Mouse (Mus musculus) ovary, adult 18-20 months (tissue): ENCODE measurements around the gene Col13a1.

Experiments
- DNase-seq: peaks from one replicate; pipeline ENCODE4 v3.0.0; 2022; ENCODE audit warnings: low spot score, mixed read lengths

Gene Col13a1

DNA sequence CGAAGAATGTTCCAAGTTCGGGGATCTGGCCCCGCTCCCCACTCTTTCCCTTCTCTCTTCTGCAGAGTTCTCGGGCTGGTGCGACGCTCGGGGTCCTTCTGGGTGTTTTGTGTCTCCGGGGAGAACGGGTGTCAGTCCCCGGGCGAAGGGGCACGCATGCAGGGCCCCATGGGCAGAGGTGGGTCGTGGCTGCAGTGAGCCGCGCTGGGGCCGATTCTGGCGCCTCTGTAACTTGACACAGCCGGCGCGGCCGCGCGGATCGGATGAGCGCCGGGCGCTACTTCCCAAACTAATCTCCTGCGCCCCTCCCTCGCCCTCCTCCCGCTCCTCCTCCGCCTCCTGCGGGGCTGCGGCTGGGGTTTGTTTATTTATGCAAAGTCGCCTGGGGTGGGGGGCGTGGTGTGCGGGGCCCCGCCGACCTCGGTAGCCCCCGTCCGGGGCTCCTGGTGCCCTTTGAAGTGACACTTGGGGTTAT lies at the start of gene Col13a1:
TSS of gene Col13a1 (minus strand) at position 243 of the 475 bp plus-strand sequence.
- DNase-seq, result no peak

DNA sequence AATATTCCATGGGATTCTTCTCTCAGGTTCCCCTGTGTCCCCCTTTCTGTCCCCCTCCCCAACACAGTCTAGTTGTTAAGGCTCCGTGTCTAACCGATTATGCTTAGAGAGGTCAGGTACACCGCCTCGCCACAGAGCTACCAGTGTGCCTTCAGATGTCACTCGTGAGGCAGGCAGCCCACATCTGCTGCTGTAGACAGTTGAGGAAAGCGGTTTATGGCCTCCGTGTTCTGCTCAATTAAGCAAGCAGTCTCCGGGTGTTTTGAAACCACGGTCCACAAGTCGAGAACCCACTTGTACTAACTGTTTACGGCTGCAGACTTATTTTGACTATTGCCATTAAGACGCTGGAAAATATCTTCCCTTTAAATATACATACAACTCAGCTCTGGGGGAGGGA lies 48.8 kb upstream of the Col13a1 start:
- DNase-seq, result no peak

DNA sequence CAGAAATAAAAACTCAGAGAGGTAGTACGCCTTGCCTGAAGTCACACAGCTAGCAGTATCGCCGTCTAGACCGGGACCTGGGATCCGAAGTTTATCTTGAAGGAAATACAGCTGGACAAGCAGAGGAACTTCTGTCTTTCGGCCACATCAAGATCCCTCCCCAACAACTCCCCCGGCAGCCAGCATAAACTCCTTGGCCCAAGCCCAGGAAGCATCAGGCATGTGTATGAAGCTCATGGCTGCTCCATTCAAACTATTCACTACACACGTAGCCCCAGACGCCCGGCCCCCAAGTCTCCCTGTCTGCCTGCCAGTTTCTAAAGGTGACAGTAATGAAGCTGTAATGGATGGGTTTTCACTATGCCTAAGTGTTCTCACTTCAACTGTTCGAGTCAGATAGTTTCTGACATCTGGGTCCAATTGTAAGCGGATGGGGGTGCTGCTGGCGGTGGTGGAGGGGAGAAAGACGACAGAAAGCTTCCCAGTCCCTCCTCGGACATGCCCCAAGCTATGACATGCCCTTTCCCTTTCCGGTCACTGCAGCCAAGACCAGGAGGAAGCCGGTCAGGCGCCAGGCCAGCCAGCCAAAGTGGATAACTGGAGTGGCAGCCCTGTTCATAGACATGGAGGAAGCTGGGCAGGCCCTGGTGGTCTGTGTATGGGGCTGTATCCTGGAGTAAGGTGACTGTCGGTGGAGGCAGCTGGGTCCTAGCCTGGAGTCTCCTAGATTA lies 45.1 kb upstream of the Col13a1 start:
- no peak for DNase-seq

DNA sequence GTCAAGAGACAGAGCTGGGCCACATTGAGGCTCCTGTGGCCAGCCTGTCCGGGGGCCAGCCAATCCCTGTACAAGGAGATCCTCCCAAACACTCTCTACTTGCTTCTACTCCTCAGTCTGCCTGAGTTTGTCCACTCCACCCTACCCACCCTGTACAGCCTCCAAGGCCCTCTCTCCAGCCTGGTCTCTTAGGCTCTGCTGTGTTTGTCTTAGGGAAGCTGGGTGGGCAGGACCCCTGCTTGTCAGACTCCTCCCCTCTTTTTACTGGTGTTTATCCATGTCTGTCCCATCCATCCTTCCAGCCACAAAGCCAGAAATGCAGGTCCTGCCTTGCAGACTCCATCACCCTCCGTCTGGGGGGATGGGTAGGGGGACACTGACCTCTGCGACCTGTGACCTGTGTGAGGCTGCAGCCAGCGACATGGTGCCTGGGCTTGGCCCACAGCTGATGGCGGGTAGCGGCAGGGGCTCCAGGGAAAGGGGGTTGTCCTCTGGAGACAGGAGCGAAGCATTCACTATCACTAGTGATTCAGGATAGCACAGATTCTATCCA lies 41.2 kb upstream of the Col13a1 start:
- no peak for DNase-seq

DNA sequence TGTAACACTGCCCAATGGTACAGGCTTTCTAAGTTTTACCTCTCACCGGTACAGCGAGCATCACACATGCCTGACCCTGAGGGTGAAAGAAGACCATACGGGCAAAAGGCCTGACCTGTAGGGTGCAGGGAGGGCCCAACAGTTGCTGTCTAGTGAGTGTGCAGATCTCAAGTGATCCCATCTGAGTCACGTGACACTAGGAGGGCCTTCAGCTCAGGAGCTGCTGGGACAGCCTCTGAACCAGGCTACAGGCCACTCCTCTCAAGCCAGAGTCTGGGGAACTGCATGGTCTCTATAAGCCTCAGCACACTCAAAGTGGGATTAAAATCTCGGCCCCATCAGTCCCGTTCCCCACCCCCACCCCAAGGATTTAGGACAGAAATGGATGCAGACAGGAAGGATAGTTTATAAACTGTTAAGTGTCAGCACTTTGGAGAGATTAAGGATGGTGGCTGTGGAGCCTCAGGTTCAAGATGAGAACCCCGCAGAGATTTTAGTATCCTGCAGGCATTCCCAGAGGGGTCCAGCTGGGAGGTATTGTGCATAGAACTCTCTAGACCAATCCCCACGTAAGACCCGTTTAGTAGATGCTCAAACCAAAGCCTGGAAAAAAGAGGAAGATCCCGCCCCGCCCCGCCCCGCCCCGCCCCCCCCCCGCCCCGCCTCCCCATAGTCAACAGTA lies 40.6 kb upstream of the Col13a1 start:
- DNase-seq, result no peak

DNA sequence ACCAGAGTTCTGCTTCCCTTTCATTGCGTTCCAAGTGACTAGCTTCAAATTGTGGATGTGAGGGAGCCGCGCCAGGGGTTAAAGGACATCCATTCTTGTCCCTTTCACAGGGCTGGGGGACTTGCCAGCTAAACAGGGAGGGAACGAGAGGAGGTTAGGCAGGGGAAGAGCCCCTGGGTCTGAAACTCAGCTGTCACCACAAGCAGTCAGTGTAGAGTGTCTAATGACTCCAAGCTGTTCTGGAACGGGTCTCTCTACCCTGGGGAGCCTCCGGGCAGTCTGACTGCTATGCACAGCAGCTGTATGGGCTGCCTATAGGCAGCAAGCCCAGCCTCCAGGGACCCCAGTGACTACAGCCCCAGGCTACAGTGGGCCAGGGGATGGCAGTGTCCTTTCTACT lies 38.0 kb upstream of the Col13a1 start:
- no peak for DNase-seq

DNA sequence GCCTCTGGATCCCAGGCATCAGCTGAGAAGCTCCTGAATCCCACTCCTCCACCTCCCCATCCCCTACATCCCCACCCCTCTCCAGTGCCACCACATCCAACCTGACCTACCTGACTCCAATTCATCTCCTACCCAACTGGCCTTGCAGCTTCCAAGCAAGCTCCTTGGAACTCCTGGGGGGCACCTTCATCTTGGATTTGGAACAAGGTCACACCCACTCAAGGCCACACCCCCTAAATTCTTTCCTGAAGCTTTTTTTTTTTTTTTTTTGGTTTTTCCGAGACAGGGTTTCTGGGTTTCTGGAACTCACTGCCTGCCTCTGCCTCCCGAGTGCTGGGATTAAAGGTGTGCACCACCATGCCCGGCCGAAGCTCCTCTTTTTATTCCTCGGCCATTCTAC lies 34.3 kb upstream of the Col13a1 start:
- DNase-seq, result no peak

DNA sequence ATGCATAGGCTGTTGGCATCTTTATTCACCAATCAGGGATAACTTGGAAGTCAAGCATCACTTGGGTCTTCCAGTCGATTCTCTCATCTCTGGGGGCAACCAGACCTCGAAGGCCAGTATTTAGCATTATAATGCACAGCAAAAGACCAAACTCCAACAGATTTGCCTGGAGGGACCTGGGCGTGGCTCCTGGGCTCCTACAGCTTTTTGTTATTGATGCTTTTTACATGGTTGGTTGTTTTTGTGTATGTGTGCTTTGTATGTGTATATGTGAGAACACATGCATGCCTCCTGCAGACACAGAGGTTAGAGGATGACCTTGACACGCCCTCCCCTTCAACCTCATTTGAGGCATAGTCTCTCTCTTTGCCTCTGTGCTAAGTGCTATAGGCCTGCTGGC lies 33.5 kb upstream of the Col13a1 start:
- no peak for DNase-seq

DNA sequence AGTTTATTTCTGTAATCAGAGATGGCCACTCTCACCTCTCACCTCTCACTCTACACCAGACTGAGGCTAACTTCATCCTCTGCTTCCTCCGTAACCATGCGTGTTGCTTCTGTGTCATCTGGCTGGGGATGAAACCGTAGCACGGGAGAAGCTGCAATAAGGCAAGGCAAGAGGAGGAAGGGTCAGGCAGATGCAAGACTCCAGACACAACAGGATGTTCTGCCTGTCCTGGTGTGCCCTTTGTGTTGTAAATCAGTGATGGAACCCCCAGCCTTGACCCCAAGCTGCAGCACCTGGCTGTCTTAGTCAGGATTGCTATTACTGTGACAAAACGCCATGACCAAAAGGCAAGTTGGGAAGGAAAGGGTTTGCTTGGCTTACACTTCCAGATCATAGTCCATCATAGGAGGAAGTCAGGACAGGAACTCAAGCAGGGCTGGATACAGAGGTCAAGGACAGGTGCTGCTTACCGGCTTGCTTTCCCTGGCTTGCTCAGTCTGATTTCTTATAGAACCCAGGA lies 31.1 kb upstream of the Col13a1 start:
- no peak for DNase-seq

DNA sequence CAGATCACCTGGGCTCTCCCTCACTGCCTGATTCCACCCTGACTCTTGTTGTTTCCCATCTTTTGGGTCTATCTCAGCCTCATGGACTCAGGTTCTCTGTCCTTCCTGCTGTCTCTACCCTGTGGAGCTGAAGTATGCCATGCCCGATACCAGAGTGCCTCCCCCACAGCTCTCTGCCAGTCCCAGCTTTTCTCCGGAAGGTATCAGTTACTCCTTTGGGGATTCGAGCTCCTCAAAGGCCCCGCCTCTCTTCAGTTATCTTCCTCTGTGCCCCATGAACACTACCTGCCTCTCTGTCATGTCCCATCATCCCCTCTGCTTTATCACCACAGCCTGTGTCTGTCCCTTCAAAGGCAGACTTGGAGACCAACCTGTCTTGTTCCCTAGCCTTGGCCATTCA lies 29.1 kb upstream of the Col13a1 start:
- DNase-seq, result no peak

DNA sequence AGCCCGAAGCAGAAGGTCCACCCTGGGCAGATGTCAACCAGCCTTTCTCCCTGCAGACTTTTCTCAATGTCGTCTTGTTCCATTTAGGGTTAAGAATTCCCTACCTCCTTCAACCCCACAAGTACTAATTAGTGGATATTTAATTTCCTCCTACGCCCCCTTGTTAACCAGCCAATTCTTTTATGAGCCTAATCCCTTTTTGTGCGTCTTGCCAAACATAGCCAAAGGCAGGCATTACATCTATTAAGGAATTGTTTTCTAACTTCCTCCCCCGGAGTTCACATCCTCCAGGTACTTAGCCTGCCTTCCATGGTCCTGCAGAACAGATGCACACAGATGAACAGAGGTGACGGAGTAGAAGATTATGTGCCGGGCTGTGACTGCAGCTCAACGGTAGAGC lies 27.5 kb upstream of the Col13a1 start:
- no peak for DNase-seq

DNA sequence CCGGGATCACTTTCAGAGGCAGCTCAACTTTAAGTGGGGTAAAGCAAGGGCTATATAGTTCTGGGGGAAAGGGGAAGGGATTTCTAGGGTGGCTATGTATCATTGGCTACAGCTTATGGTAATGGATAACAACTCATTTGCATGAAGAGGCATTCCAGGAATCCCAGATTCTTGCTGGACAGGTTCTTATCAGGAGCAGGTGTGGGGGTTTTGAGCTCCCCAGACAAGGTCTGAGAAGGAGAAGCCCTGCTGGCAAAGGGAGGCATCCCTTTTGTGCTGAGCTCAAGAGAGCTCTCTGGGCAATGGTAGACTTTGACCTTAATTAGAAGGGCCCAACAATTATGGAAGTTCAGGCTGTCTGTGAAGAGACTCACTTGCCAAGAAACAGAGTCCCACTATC lies 21.3 kb upstream of the Col13a1 start:
- no peak for DNase-seq

DNA sequence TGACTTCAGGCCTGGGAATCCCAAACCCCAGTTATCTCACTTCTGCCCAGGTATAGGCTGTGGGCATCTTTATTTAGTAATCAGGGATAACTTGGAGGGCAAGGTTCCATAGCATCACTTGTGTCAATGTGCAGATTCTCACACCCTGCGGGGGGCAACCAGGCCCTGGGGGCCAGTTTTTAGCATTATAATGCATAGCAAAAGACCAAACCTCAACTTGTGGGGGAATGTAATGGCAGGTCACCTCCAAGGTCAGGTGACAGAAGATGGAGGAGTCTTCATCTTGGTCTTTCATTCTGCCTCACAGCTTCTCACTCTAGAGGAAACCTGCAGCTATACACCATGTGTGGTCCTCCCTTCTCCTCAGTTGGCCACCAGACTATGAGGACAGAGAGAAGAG lies 20.9 kb upstream of the Col13a1 start:
- no peak for DNase-seq

DNA sequence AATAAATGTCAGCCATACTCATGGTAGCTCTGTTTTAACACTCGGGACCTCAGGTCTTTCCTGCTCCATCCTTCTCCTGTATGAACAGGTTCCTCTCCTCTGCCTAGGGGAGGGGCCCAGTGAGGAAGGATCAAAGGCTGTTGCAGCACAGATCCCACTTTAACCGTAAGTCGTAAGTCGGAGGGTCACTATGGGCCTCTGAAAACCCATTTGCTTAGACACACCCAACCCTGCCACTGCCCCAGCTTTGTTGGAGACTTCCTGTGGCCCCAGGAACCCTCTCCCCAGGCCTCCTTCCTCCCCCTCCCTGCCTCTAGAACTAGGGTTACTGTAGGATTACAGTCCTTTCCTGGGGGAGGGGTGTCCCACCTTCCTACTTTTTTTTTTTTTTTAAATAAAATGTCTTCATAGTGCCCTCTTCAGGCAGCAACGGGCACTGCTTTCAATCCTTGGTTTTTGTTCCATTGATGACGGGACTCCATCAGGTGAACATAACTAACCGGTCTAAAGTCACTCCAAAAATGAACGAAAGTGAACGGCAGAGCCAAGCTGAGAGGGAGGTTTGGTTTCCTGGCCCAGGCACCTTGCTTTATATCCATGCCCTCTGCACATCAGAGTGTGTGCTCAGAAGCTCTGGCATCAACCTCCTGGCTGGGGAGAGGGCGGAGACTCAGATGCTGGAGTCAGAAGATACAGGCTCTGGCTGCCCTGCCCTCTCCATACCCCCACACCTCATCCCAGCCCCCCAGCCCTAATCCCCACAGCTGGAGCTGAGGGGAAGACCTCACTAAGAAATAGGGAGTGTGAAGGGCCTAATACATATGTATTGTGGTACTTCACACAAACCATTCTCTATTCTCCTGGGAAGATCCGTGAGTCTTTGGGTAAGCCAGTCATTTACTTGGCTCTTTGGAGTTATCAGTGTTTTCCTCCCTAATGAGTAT lies 12.8 kb upstream of the Col13a1 start:
- no peak for DNase-seq

DNA sequence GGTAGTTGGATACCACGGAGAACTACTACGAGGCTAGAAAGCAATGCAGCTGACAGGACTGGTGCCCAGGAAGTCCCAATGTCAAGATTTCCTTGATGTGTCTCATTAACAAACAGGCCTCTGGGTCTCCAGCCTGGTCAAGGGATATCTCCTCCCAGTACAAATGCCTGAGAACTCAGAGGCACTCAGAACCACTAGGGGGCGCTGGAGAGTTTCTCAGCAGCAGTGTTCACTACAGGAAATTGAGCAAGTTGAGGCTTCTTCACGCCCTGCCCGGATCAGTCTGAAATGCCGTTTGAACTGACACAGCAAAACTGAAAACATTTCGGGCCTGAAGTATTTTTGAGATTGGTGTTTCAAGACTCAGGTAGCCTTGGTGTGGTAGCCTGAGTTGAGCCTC lies 1.5 kb upstream of the Col13a1 start:
- peak; percentile 57 for DNase-seq

DNA sequence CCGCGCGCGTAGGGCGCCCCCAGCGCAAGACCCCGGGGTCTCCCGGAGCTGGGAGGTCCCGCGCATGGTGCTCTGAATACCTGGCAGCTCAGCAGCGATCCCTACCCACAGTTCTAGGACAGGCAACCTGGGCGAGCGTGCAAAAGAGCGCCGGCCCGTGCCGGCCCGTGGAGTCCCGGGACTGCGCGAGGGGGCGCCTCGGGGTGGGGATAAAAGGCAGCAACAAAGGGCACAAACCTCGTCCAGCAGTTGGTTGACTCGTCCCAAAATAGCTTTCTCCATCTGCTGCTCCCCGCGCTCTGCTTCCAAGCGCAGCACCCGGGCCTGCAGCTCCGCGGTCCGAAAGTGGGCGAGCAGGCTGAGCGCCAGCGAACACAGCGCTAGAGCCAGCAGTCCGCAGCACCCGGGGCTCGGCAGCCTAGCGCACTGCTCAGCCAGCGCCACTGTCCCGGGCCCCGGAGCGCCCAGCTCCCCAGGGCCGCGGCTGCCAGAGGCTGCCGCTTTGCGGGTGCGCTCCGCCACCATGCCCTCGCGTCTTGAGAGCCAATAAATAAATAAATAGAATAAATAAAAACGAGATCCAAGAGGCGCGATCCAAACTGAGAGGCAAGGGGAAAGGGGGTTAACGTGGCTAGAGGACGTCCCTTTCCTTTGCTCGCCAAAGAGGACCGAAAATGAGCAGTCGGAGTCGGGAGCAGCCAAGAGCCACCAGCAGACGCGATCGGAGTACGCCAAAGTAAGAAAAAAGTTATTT lies 619 bp downstream of the Col13a1 start:
- peak; percentile 9 for DNase-seq

DNA sequence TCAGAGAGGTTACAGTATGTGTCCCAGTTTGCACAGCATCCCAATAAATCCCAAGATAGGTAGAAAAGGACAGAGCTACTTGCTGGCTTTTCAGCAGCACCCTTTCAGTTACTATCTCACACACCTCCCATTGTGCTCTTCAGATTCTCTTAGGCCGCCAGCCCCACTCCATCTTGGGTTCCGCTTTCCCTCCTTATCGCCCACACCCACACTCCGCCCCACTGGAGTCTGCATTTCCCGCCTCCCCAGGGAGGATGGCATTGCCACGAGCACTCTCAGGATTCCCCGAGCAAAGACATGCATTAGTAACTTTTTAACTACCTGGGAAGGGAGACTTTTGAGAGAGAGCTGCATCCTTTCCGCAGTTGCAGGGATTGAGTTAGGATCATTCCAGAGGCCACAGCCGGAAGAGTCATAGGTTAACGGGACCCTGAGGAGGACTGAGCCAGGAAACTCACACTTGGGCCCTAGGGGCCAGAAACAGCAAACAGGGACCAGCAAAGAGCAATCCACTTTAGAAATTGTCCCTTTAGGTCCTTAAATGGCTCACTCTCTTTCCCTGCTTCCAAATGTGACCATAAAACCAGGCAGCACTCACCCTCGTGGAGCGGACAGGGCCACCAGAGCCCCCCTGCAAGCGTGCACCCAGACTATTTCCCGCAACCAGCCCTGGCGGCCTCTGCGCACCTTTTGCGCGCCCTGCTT lies 1.4 kb downstream of the Col13a1 start:
- no peak for DNase-seq

DNA sequence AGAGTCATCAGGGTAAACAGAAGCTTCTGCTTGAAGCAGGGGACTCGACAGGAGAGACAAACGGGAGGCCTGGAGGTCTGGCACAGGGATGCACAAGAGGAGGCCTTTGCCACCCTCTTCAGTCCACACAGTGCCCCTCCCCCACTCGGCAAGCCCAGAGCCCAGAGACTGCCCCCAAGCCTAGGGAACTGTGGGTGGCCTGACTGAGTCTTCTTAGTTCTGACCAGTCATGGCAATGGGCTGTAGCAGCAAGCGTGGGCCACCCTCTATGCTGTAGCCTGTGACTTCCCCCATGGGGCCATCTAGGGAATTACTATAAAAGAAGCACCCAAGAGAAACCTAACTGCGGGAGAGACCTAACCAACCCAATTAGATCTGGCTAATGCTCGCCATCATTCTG lies 1.9 kb downstream of the Col13a1 start:
- no peak for DNase-seq

DNA sequence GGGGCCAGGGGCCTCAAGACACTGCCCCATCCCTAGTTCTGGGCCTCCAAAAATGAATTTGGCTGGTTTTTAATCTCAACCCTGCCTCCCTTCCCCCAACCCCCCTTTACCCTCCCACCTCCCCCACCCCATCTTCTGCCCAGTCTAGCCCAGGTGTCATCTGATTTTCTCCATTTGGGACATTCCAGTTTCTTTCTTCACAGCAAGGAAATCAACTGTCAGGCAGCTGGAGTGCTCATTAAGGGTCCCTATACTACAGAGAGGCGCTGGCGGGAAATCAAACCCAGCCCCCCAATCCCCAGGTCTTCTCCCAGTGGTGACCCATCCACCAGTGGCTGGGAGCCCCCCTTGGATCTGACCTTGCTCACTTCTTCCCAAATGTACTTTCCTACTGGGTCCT lies 4.3 kb downstream of the Col13a1 start:
- DNase-seq, result no peak

DNA sequence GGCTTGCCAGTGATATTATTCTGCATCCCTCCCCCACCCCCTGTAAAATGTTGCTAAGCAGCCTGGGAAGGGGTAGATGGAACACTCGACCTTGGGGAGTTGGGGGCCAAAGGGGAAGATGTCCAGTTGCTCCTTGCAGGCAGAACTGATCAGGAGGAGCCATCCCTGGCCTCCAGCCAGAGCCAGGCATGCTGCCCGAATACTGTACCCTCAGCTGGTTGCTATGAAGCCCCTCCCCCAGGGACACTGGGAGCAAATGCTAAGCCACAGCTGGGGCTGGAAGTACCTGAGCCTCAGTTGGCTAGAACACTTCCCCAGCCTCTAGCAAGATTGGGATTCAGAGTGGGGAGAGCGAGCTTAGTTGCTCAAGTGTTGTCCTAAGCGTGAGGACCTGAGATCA lies 6.9 kb downstream of the Col13a1 start:
- no peak for DNase-seq
